Mouse (Mus musculus) E14TG2a.4 (cell line): ENCODE results near the gene Mboat1.

Source experiments
- CTCF ChIP-seq: conservative IDR thresholded peaks from 2 replicates; pipeline ENCODE4 v1.5.1; 2014; ENCODE audit warnings: low read length
- NANOG ChIP-seq: IDR thresholded peaks from 2 replicates; pipeline ENCODE4 v1.6.1; 2014; ENCODE audit warnings: borderline replicate concordance, low read length, mixed read lengths

DNA sequence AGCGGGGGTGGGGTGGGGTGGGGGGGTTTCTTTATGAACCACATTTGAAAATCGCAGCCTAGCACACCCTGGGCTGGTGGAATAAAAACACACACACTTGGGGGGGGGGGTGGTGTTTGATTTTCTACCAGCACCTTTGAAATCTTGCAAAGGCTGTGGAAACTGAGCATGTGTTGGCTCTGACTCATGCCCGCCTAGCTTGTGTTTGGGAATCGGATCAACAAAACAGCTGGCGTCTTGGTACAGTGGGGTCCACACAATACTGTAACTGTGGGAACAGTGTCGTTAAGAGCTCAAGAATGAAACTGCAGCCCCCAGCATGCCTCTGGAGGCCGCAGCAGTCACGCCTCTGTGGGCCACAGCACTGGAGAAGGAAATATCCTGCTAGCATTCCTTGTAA, 50.2 kb downstream of the Mboat1 start:
- no peak for TF ChIP-seq CTCF
- no peak for TF ChIP-seq NANOG
